Mouse (Mus musculus): ENCODE data around the gene Synm. TPM values are rescaled to one million over a fixed set of nuclear protein-coding genes. Genes with fewer than 3 reads are reported as not detected.

Synm gene
- polyA plus RNA-seq, 1 experiment: 18.2 TPM

GRCm38 (mm10) chr7:67710216-67710615, 49.3 kb downstream of the Synm start:
- DNase-seq (ENCODE audit: low read depth, low spot score): no peak
- 52% methylated on average over 7 of the region's 7 CpGs for WGBS

GRCm38 (mm10) chr7:67708160-67708559, 51.4 kb downstream of the Synm start:
- WGBS: 91% methylated on average over 6 of the region's 6 CpGs
- no peak for DNase-seq (ENCODE audit: low read depth, low spot score)

GRCm38 (mm10) chr7:67701252-67701914, 58.2 kb downstream of the Synm start:
- 78% methylated on average over 17 of the region's 17 CpGs for WGBS
- DNase-seq (ENCODE audit: low read depth, low spot score): no peak

- no peak for DNase-seq (ENCODE audit: low read depth, low spot score)
Observed at GRCm38 (mm10) chr7:67700846-67701245, 58.7 kb downstream of the Synm start.

GRCm38 (mm10) chr7:67699301-67699700, 60.2 kb downstream of the Synm start:
- 61% methylated on average over 4 of the region's 4 CpGs for WGBS

GRCm38 (mm10) chr7:67697892-67698630, 61.5 kb downstream of the Synm start:
- no peak for DNase-seq (ENCODE audit: low read depth, low spot score)
- WGBS: 83% methylated on average over 28 of the region's 28 CpGs

More at GRCm38 (mm10) chr7:67699301-67699700, 60.2 kb downstream of the Synm start:
- no peak for DNase-seq (ENCODE audit: low read depth, low spot score)

- 84% methylated on average over 7 of the region's 7 CpGs for WGBS
- DNase-seq (ENCODE audit: low read depth, low spot score): no peak
Observed at GRCm38 (mm10) chr7:67695906-67696305, 63.6 kb downstream of the Synm start.

GRCm38 (mm10) chr7:67692791-67693538, 66.6 kb downstream of the Synm start:
- DNase-seq (ENCODE audit: low read depth, low spot score): no peak
- 94% methylated on average over 23 of the region's 23 CpGs for WGBS

- DNase-seq (ENCODE audit: low read depth, low spot score): no peak
- WGBS: 54% methylated on average over 3 of the region's 3 CpGs
Observed at GRCm38 (mm10) chr7:67692141-67692540, 67.4 kb downstream of the Synm start.

- DNase-seq (ENCODE audit: low read depth, low spot score): no peak
- 86% methylated on average over 6 of the region's 6 CpGs for WGBS
Observed at GRCm38 (mm10) chr7:67691036-67691435, 68.5 kb downstream of the Synm start.

- 91% methylated on average over 7 of the region's 7 CpGs for WGBS
- no peak for DNase-seq (ENCODE audit: low read depth, low spot score)
Observed at GRCm38 (mm10) chr7:67689793-67690192, 69.7 kb downstream of the Synm start.

GRCm38 (mm10) chr7:67688281-67688680, 71.3 kb downstream of the Synm start:
- 28% methylated on average over 3 of the region's 3 CpGs for WGBS

GRCm38 (mm10) chr7:67686545-67686944, 73.0 kb downstream of the Synm start:
- DNase-seq (ENCODE audit: low read depth, low spot score): no peak
- WGBS: 95% methylated on average over 3 of the region's 3 CpGs

More at GRCm38 (mm10) chr7:67688281-67688680, 71.3 kb downstream of the Synm start:
- no peak for DNase-seq (ENCODE audit: low read depth, low spot score)

- WGBS: 88% methylated on average over 16 of the region's 16 CpGs
- no peak for DNase-seq (ENCODE audit: low read depth, low spot score)
Observed at GRCm38 (mm10) chr7:67683006-67683405, 76.5 kb downstream of the Synm start.

- DNase-seq (ENCODE audit: low read depth, low spot score): no peak
- 35% methylated on average over 9 of the region's 9 CpGs for WGBS
Observed at GRCm38 (mm10) chr7:67681078-67681477, 78.5 kb downstream of the Synm start.

Other genes with a start within 250 kb of the Synm start
- gene Lrrc28, start 114.5 kb downstream of the Synm start, polyA plus RNA-seq (2012; rRNA removed): 13.3 and 22.2 TPM in 2 replicates
- gene Ttc23, start 112.3 kb downstream of the Synm start, polyA plus RNA-seq (2012; rRNA removed): 4.1 and 5.5 TPM in 2 replicates
- gene Igf1r, start 193.1 kb upstream of the Synm start, polyA plus RNA-seq (2012; rRNA removed): 3.1 and 4.3 TPM in 2 replicates